Mouse (Mus musculus) embryonic stem cell, embryonic (primary cell): ENCODE measurements around the gene Prkcb.
"Not testable (repeated sequence)": the region's sequence is repeated elsewhere in the genome, so short reads cannot be mapped to it uniquely, and the experiment has no call there.

Source experiments
- CTCF ChIA-PET, 4 experiments: fragments of 300-600 bp in 2 of 4; fragments of 350-600 bp in 2 of 4; sonication (Branson Sonifier 250); formaldehyde crosslinking; loops; one replicate each; lab custom pipeline; 2022; ENCODE audit warnings: inconsistent platforms in 2 of 4; lab: Charles Lee
- POLR2A ChIA-PET, 4 experiments: fragments of 300-600 bp in 2 of 4; fragments of 350-600 bp in 2 of 4; sonication (Branson Sonifier 250); formaldehyde crosslinking; loops; one replicate each; lab custom pipeline; 2022; ENCODE audit warnings: antibody characterized with exemption in 4 of 4, inconsistent platforms in 1 of 4; lab: Charles Lee

Prkcb gene

DNA sequence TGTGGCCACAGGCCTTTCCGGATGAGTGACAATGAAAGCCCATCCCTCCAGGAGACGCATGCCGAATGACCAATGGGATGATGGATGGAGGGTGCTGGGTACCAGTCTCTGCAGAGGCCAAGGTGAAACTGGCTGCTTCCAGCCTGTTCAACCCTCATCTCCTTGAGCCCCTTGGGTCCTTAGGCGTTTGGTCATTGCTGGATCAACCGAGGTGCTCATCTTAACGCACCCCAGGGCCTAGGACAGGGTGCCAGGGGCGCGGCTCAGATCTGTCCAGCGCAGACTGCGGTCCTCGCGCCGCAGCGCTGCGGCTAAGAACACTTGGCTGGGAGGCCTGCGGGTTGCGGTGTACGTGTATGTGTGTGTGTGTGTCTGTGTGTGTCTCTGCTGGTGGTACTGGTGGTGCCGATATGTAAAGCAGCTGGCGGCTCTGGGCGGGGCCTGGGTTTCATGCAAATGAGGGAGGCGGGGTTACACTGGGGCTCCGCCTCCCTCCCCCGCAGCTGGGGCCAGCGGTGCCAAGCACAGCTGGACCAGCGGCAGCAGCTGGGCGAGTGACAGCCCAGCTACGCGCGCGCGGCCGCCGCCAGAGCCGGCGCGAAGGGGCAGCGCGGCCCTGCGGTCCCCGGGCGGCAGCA, at the start of gene Prkcb:
Prkcb (plus strand) TSS at position 147 of the 638 bp plus-strand sequence.
- CTCF ChIA-PET = interaction anchor here in 3 of 4 experiments (0.6 to 3.0 kb wide), 5 partner anchors 11 to 154 kb away, joined by 3 to 12 read pairs (median 3); no protein-coding TSS in a partner anchor
- POLR2A ChIA-PET = interaction anchor here in 1 of 4 experiments (0.7 kb wide), 1 partner anchor 9 kb away, joined by 3 read pairs; no protein-coding TSS in a partner anchor

DNA sequence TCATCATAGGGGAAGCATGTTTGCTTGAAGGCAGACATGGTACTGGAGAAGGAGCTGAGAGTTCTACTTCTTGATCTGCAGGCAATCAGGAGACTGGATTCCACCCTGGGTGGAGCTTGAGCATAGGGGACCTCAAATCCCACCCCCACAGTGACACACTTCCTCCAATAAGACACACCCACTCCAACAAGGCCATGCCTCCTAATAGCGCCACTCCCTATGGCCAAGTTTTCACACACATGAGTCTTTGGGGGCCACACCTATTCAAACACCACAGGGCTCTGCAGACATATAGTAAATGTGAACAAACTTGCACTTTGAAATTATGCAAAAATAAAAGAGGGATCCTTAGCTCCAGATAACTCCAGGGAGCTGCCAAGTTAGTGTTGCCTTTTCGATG, 49.6 kb upstream of the Prkcb start:
- POLR2A ChIA-PET = no interaction called here

DNA sequence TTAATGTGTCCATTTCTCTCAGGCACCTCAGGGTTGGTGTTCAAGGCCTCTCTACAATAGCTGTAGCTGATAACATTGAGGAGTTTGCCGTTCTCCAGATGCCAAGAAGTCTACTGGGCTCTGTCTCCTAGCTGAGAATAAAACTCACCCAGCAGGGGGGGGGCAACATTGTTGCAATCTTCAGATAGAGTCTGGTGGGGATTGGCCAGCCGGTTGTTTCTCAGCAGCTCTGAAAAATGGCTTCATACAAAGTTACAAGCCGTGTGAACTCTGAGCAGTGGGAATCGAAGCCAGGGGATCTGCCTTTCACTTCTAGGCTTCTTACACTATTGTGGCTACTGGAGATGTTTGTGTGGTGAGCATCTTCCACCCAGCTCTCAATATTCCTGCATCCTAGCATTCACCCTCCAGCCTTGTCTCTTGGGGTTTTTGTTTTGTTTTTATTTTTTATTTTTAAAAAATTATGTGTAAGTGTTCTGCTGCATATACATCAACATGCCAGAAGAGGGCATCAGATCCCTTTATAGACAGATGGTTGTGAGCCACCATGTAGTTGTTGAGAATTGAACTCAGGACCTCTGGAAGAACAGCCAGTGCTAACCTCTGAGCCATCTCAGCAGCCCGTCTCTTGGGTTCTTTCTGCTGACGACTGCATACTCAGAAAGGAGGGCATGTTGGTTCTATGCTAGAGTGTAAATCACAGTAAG, 48.0 kb upstream of the Prkcb start:
- CTCF ChIA-PET = interaction anchor here in 3 of 4 experiments (0.5 to 1.9 kb wide), 6 partner anchors 11 to 232 kb away, joined by 3 to 18 read pairs (median 5); no protein-coding TSS in a partner anchor
- POLR2A ChIA-PET = interaction anchor here in 3 of 4 experiments (0.6 to 1.2 kb wide), 4 partner anchors 9 to 779 kb away, joined by 3 to 4 read pairs (median 3); no protein-coding TSS in a partner anchor

More for the DNA sequence above, 49.6 kb upstream of the Prkcb start:
- CTCF ChIA-PET = interaction anchor here in 2 of 4 experiments (0.6 to 1.0 kb wide), 2 partner anchors 13 to 32 kb away, joined by 3 to 4 read pairs; no protein-coding TSS in a partner anchor

DNA sequence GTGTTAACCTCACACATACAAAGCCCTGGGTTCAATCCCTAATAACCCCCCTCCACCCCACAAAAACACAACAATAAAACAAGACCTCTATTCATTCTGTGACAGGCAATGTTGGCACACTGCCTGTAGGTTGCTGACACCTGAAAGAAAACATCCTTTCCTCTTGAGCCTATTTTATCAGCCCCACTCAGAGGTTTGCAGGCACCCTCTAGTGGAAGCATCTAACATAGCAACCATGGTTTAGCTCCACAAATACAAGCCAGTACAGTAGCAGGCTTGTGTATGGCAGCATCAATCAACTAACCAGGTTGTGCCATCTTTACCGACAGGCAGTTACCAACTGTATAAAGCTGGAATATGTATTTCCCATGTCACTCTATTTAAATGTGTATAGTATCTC, 46.3 kb upstream of the Prkcb start:
- CTCF ChIA-PET = interaction anchor here (0.5 to 1.9 kb wide), 28 partner anchors 9 to 690 kb away, joined by 3 to 8 read pairs (median 4); partner anchors contain the start of gene Chp2 (in 1 of the 4)
- POLR2A ChIA-PET = no interaction called here

DNA sequence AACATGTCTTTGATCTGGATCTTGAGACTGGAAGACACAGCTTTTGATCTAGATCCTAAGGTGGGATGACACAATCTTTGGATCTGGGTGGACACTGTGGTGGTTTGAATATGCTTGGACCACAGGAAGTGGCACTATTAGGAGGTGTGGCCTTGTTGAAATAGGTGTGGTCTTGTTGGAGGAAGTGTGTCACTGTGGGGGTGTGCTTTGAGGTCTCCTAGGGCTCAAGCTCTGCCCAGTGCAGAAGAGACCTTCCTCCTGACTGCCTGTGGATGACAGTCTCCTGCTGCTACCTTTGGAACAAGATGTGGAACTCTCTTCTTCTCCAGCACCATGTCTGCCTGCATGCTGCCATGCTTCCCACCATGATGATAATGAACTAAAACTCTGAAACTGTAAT, 45.8 kb upstream of the Prkcb start:
- CTCF ChIA-PET = interaction anchor here (0.6 to 1.9 kb wide), 27 partner anchors 9 to 690 kb away, joined by 3 to 8 read pairs (median 4); partner anchors contain the start of gene Chp2 (in 1 of the 4)
- POLR2A ChIA-PET = not testable (repeated sequence)

DNA sequence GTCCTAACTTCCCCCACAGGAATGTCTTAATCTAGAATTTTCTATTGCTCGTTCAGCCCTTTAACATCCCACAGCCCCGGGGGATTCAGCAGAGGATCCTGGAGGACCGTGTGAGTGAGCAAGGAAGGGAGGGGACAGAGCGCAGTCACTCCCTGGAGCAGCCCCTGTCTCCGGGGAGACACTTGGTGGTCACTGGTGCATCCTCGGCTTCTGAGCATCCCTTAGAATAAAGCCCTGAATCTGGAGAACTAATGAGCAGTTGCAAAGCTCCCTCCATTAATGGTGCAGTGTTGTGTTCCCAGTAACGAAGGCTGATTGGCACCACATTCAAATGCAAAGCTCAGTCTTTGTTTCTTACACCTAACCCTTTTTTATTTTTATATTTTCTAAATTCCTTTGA, 44.4 kb upstream of the Prkcb start:
- ChIA-PET CTCF (interaction anchor here in 1 of 4 experiments (1.2 kb wide), 1 partner anchor 663 kb away, joined by 3 read pairs; no protein-coding TSS in a partner anchor), POLR2A (interaction anchor here in 1 of 4 experiments (0.9 to 1.0 kb wide), 2 partner anchors 18 to 696 kb away, joined by 3 read pairs; no protein-coding TSS in a partner anchor)

DNA sequence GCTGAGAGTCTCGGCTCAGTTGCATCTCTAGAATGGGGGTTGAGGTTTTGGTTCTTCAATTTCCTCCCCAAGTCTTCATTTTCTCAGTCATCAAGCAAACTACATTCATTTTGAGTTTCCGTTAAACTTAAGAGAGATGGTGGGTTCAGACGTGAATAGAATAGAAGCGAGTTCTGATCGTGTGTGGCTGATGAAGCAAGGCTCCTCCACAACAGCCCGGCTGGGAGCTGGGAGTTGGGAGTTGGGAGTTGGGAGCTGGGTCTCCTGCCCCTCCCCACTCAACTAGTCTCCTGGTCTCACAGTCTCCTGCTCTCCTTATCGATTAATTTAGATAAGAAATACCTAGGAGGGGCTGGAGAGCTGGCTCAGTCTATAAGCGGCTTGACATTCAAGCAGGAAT, 44.0 kb upstream of the Prkcb start:
- CTCF ChIA-PET = interaction anchor here in 1 of 4 experiments (0.7 to 1.2 kb wide), 2 partner anchors 47 to 662 kb away, joined by 3 read pairs; no protein-coding TSS in a partner anchor
- POLR2A ChIA-PET = interaction anchor here in 1 of 4 experiments (0.9 to 1.0 kb wide), 2 partner anchors 18 to 696 kb away, joined by 3 read pairs; no protein-coding TSS in a partner anchor

DNA sequence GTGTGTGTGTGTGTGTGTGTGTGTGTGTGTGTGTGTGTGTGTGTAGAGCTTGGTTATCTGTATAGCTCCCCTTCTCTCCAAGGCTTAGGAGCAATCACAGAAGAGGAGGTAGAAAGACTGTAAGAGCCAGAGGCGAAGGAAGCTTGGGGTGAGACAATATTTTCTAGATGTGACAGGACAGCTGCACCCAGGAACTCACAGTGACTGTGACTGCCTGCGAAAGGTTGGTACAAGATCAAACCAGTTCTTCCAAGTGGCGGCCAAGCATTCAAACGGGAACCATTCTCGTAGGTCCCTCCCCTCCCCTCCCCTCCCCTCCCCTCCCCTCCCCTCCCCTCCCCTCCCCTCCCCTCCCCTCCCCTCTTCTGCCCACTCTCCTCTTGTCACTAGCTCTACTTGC, 42.6 kb upstream of the Prkcb start:
- ChIA-PET CTCF (interaction anchor here (0.6 to 1.4 kb wide), 13 partner anchors 18 to 1026 kb away, joined by 3 to 7 read pairs (median 3); no protein-coding TSS in a partner anchor), POLR2A (interaction anchor here (0.6 to 0.9 kb wide), 5 partner anchors 55 to 370 kb away, joined by 3 to 4 read pairs (median 3); no protein-coding TSS in a partner anchor)

DNA sequence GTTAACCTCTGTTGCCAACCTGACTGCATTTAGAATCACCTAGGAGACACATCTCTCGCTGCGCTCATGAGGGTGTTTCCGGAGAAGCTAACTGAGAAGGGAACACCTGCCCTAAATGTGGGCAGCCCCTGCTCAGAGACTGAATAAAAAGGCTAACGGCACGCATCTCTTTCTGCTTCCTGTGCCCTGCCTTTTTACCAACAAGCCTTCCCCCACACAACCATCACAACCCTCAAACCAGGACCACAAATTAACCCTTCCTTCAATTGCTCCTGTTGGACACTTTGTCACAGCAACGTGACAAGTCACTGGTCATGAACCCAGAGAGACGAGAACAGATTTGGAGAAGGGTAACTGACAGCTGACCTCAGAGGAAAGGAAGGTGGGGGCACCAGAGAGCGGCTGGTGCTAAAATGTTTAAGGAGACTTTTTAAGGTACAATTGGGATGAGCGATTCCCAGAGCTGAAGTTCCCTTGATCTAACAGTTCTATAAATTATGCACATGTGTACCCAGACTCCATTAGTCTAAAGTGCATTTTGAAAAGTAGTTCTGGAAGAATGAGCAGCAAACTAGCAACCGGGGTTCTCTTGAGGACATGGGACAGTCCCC, 41.2 kb upstream of the Prkcb start:
- ChIA-PET POLR2A (interaction anchor here in 1 of 4 experiments (0.9 kb wide), 1 partner anchor 27 kb away, joined by 3 read pairs; no protein-coding TSS in a partner anchor), CTCF (no interaction called here)

DNA sequence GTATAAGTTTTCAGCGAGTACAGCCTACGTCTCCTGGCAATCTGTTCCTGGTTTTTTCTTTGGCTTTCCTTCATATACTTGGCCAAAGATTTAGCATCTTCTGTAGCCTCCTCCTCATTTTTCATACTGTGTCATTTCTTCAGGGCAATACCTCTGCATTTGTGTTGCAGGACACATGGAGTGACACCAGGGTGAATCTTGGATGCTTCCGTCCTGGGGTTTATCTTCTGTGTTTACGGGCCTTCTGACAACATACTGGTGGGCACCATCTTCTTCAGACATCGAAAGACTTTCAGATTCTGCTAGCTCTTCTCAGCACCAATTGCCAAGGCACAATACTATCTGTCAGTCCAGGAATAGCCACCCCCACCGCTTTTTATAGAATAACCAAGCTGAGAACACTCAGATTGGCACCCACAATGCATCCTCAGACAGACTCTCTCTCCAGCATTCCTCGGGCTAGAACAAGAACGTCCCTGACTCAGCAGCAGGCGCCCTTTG, 39.2 kb upstream of the Prkcb start:
- POLR2A ChIA-PET = no interaction called here
- CTCF ChIA-PET = interaction anchor here in 1 of 4 experiments (0.6 kb wide), 1 partner anchor 19 kb away, joined by 6 read pairs; no protein-coding TSS in a partner anchor

DNA sequence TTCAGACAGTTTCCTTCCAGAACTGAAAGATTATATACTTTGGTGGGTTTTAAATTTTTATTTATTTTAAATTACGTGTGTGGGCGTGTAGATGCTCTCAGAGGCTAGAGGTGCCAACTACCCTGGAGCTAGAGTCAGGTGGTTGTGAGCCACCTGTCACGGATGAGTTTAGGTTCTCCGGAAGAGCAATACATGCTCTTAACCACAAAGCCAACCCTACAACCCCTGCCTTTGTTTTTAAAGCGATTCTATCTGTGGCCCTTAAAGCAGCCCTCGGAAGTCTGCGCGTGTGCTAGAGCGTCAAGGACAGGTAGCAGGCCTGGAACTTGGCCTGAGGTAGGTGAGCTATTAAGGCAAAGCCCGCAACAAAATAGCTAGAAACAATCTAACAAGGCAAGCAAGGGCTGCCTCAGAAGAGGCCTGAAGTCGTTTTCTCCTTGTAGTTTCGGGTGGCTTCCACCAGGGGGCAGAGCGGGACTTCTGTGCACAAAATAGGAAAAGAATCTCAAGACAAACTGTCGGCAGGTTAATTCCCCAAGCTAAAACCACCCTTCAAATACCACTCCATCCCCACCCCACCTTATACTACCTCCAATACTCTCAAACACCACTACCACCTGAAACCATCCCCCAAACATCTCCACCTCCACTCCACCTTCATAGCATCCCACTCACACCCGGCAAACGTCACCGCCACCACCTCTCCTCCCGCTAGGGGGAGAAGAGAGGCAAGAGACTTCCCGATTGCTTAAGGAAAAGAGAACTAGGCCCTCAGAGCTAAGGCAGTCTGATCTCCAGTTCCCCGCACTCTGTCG, 37.1 kb upstream of the Prkcb start:
- CTCF ChIA-PET = interaction anchor here (0.5 to 1.7 kb wide), 60 partner anchors 9 to 707 kb away, joined by 3 to 18 read pairs (median 4); partner anchors contain the start of genes Cacng3 (in 2 of the 4), Cog7 (in 1 of the 4), Ern2 (in 1 of the 4) and Prkcb (in 1 of the 4)
- POLR2A ChIA-PET = interaction anchor here in 1 of 4 experiments (0.8 kb wide), 1 partner anchor 31 kb away, joined by 3 read pairs; no protein-coding TSS in a partner anchor

DNA sequence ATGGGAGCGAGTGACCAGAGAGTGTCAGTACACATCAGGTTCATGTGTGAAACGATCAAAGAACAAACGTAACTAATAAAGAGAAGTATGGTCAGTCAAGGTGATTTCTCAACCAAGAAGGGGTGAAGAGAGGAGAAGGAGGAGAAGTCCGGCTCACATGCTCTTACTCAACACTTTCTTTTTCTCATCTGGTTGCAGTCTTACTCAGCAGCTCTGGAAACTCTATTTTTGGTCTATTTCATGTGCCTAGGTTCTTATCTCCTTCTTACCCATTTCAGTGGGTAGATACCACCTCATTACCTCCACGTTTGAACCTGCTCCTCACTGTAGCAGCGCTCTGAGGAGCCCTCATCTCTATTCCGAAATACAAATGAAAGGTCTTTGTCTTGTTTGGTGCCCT, 31.8 kb upstream of the Prkcb start:
- CTCF ChIA-PET = interaction anchor here in 1 of 4 experiments (0.9 to 1.3 kb wide), 2 partner anchors 209 to 652 kb away, joined by 3 to 6 read pairs; no protein-coding TSS in a partner anchor
- POLR2A ChIA-PET = no interaction called here

DNA sequence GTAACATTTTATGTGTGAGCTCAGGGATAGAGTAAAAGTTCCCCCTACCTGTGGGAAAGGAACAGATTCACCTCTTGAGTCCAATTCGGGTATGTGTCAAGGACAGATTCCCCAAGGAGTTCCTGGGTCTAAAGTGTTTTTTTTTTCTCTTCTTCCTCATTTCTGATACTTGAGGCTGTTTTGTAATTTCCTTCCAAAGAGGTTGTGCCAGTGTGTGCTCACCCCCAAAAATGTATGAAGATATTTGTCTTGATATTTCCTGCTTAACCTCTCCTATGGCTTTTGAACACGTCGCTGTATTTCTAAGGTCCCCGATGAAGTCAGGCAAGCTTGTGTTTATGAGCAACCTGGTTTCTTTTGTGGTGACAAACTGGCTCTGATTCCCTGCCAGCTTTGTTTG, 30.0 kb upstream of the Prkcb start:
- POLR2A ChIA-PET = no interaction called here
- CTCF ChIA-PET = no interaction called here

DNA sequence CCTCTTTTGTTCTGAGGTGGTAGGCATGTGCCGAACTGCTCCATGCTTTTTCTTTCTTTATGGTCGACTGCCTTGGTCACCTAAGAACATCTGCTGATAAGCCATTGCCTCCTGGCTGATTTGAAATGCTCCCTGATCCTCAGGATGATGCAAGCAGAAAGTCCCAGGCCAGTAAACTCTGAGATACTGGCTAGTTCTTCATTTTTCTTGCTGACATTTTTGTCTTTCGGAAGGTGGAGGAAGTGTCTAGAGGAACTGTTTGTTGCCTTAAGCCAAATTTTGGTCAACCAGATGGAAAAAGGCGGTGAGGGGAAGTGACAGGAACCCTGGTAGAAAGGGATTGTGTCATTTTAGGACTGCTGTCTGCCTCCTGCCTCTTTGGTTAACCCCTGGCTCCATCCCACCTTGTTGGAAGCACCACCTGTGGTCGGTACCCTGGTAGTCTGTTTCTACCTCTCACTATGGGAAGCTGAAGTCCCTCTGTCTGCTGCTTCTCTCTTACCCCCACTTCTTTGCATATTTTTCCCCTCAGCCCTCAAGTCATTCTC, 28.4 kb upstream of the Prkcb start:
- POLR2A ChIA-PET = no interaction called here
- CTCF ChIA-PET = interaction anchor here in 3 of 4 experiments (0.7 to 1.4 kb wide), 3 partner anchors 9 to 1493 kb away, joined by 3 to 4 read pairs (median 3); no protein-coding TSS in a partner anchor

DNA sequence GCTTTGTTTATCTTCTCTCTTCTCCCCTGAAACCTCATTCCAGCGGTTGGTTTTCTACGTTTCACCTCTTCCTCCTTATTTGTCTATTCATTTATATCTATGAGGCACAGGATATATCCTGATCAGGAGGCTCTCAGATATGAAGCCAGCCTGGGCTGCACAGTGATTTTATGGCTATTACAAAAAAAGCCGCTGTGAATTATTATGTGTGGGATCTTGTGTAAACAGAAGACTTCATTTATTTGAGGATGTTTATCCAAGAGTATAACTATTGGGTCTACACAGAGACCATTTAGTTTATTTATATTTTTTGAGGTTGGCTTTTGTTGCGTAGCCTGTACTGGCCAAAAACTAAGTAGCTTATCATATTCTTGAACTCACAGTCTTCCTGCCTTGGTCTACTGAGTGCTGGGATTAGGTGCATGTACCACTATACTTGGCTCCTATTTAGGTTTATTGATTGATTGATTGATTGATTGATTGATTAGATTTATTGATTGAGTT, 19.5 kb upstream of the Prkcb start:
- ChIA-PET POLR2A (interaction anchor here in 1 of 4 experiments (1.2 kb wide), 1 partner anchor 10 kb away, joined by 3 read pairs; no protein-coding TSS in a partner anchor), CTCF (interaction anchor here in 1 of 4 experiments (0.7 kb wide), 1 partner anchor 17 kb away, joined by 4 read pairs; no protein-coding TSS in a partner anchor)

DNA sequence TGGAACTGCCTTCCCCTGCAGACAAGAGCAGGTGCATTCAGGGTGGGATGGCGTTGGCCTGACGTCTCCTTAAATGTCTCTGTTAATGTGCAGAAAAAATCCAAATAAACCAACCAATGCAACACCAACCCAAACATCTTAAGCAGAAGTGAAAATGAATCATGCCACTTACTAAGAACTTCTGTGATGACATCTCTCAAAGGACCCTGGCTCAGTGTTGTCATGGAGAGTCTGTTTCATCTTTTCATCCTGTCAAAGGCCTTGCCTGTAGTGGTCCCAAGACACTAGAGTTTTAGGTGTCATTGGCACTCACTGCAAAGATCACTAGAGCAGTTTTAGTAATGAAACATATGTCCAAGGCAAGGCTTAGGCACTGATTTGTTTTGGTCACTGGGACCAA, 16.2 kb upstream of the Prkcb start:
- POLR2A ChIA-PET = no interaction called here
- CTCF ChIA-PET = no interaction called here
